Mouse (Mus musculus): ENCODE data around the gene Taok1. TPM values are rescaled to one million over a fixed set of nuclear protein-coding genes. Genes with fewer than 3 reads are reported as not detected.
A peak's percentile ranks its signal among the peaks of the same experiment; 100 is the strongest.

The Taok1 gene
- polyA plus RNA-seq, 1 experiment from 2014 or later = 27.7 TPM

GRCm38 (mm10) chr11:77502481-77502880, 105.1 kb downstream of the Taok1 start:
- Histone ChIP-seq H3K9me3 (no peaks in the 10 kb centered on the region), H3K4me1 (peaks cover 29% of the 10 kb centered on the region), H3K4me2 (no peak overlapping the region), H3K9ac (no peak overlapping the region), H3K27me3 (no peaks in the 10 kb centered on the region), H3K36me3 (replicated peaks) (peaks cover 82% of the 10 kb centered on the region), H3K4me3 (replicated peaks) (no peak overlapping the region), H3K27ac (no peak overlapping the region)
- WGBS = 91% methylated on average over 6 of the region's 6 CpGs
- ATAC-seq (ENCODE audit: low FRiP score) = no peak

- no peak for ATAC-seq (ENCODE audit: low FRiP score)
- H3K9me3 ChIP-seq = no peaks in the 10 kb centered on the region
- H3K4me1 ChIP-seq = peaks cover 34% of the 10 kb centered on the region
- H3K36me3 ChIP-seq (replicated peaks) = peaks cover 77% of the 10 kb centered on the region
- WGBS = 94% methylated on average over 4 of the region's 4 CpGs
- no peak overlapping the region for H3K4me2 ChIP-seq
- no peak overlapping the region for H3K4me3 ChIP-seq (replicated peaks)
- no peak overlapping the region for H3K27ac ChIP-seq
- H3K27me3 ChIP-seq = no peaks in the 10 kb centered on the region
- H3K9ac ChIP-seq = no peak overlapping the region
These were observed 105.6 kb downstream of the Taok1 start for GRCm38 (mm10) chr11:77501971-77502370.

- Histone ChIP-seq H3K4me3 (replicated peaks) (no peak overlapping the region), H3K9ac (no peak overlapping the region), H3K9me3 (no peaks in the 10 kb centered on the region), H3K4me2 (no peak overlapping the region), H3K4me1 (peaks cover 36% of the 10 kb centered on the region), H3K36me3 (replicated peaks) (peaks cover 71% of the 10 kb centered on the region), H3K27me3 (no peaks in the 10 kb centered on the region), H3K27ac (no peak overlapping the region)
- 27% methylated on average over 5 of the region's 5 CpGs for WGBS
- no peak for ATAC-seq (ENCODE audit: low FRiP score)
These were observed 106.2 kb downstream of the Taok1 start for GRCm38 (mm10) chr11:77501392-77501791.

GRCm38 (mm10) chr11:77500361-77501325, 107.0 kb downstream of the Taok1 start:
- WGBS = 83% methylated on average over 17 of the region's 17 CpGs
- Histone ChIP-seq H3K9ac (no peak overlapping the region), H3K4me2 (no peak overlapping the region), H3K4me1 (peaks cover 38% of the 10 kb centered on the region), H3K4me3 (replicated peaks) (no peak overlapping the region), H3K36me3 (replicated peaks) (peaks cover 63% of the 10 kb centered on the region), H3K27ac (0 out of 2 replicates have a peak overlapping the region, but pooled peaks have one; percentile 19), H3K9me3 (no peaks in the 10 kb centered on the region), H3K27me3 (no peaks in the 10 kb centered on the region)
- ATAC-seq (ENCODE audit: low FRiP score) = 0 out of 2 replicates have a peak, but pooled peaks have one; percentile 37

- ATAC-seq (ENCODE audit: low FRiP score) = no peak
- H3K27me3 ChIP-seq = no peaks in the 10 kb centered on the region
- H3K36me3 ChIP-seq (replicated peaks) = peaks cover 50% of the 10 kb centered on the region
- no peak overlapping the region for H3K27ac ChIP-seq
- no peak overlapping the region for H3K9ac ChIP-seq
- WGBS = 89% methylated on average over 7 of the region's 7 CpGs
- H3K9me3 ChIP-seq = no peaks in the 10 kb centered on the region
- no peak overlapping the region for H3K4me3 ChIP-seq (replicated peaks)
- H3K4me1 ChIP-seq = peaks cover 51% of the 10 kb centered on the region
- no peak overlapping the region for H3K4me2 ChIP-seq
These were observed 108.3 kb downstream of the Taok1 start for GRCm38 (mm10) chr11:77499354-77499753.

GRCm38 (mm10) chr11:77498261-77499139, 109.1 kb downstream of the Taok1 start:
- H3K27ac ChIP-seq = peak overlapping the region; percentile 42; the same call in 1 of the 2 replicates
- H3K4me1 ChIP-seq = peaks cover 56% of the 10 kb centered on the region
- no peak overlapping the region for H3K4me2 ChIP-seq
- no peak overlapping the region for H3K4me3 ChIP-seq (replicated peaks)
- no peaks in the 10 kb centered on the region for H3K9me3 ChIP-seq
- peaks cover 42% of the 10 kb centered on the region for H3K36me3 ChIP-seq (replicated peaks)
- 0 out of 2 replicates have a peak overlapping the region, but pooled peaks have one; percentile 17 for H3K9ac ChIP-seq
- ATAC-seq (ENCODE audit: low FRiP score) = no peak
- whole genome bisulfite sequencing = 70% methylated on average over 12 of the region's 12 CpGs
- H3K27me3 ChIP-seq = no peaks in the 10 kb centered on the region

- Histone ChIP-seq H3K4me3 (replicated peaks) (no peak overlapping the region), H3K36me3 (replicated peaks) (peaks cover 35% of the 10 kb centered on the region), H3K4me1 (peaks cover 57% of the 10 kb centered on the region), H3K9ac (0 out of 2 replicates have a peak overlapping the region, but pooled peaks have one; percentile 17), H3K4me2 (no peak overlapping the region), H3K27me3 (no peaks in the 10 kb centered on the region), H3K27ac (peak overlapping the region; percentile 42; the same call in 1 of the 2 replicates), H3K9me3 (no peaks in the 10 kb centered on the region)
- WGBS = 30% methylated on average over 4 of the region's 4 CpGs
- no peak for ATAC-seq (ENCODE audit: low FRiP score)
These were observed 109.8 kb downstream of the Taok1 start for GRCm38 (mm10) chr11:77497851-77498250.

GRCm38 (mm10) chr11:77497341-77497756, 110.3 kb downstream of the Taok1 start:
- H3K27me3 ChIP-seq = no peaks in the 10 kb centered on the region
- WGBS = 17% methylated on average over 6 of the region's 6 CpGs
- peaks cover 62% of the 10 kb centered on the region for H3K4me1 ChIP-seq
- peak overlapping the region; percentile 42; the same call in 1 of the 2 replicates for H3K27ac ChIP-seq
- H3K9me3 ChIP-seq = no peaks in the 10 kb centered on the region
- no peak for ATAC-seq (ENCODE audit: low FRiP score)
- peaks cover 30% of the 10 kb centered on the region for H3K36me3 ChIP-seq (replicated peaks)
- 0 out of 2 replicates have a peak overlapping the region, but pooled peaks have one; percentile 0 for H3K4me3 ChIP-seq (replicated peaks)
- H3K4me2 ChIP-seq = no peak overlapping the region
- H3K9ac ChIP-seq = no peak overlapping the region

GRCm38 (mm10) chr11:77495507-77495906, 112.1 kb downstream of the Taok1 start:
- no peaks in the 10 kb centered on the region for H3K27me3 ChIP-seq
- H3K9me3 ChIP-seq = no peaks in the 10 kb centered on the region
- H3K4me2 ChIP-seq = 0 out of 2 replicates have a peak overlapping the region, but pooled peaks have one; percentile 92
- peaks cover 17% of the 10 kb centered on the region for H3K36me3 ChIP-seq (replicated peaks)
- 0 out of 2 replicates have a peak overlapping the region, but pooled peaks have one; percentile 96 for H3K9ac ChIP-seq
- H3K27ac ChIP-seq = no peak overlapping the region
- H3K4me3 ChIP-seq (replicated peaks) = no peak overlapping the region
- ATAC-seq (ENCODE audit: low FRiP score) = no peak
- peaks cover 70% of the 10 kb centered on the region for H3K4me1 ChIP-seq

GRCm38 (mm10) chr11:77494782-77495181, 112.8 kb downstream of the Taok1 start:
- Histone ChIP-seq H3K27ac (peak overlapping the region; percentile 91; the same call in 1 of the 2 replicates), H3K4me1 (peaks cover 72% of the 10 kb centered on the region)
- 76% methylated on average over 6 of the region's 6 CpGs for WGBS

GRCm38 (mm10) chr11:77494344-77494676, 113.3 kb downstream of the Taok1 start:
- peak overlapping the region; percentile 95 for H3K4me3 ChIP-seq (replicated peaks)
- H3K27ac ChIP-seq = peak overlapping the region; percentile 91; the same call in 1 of the 2 replicates
- ATAC-seq (ENCODE audit: low FRiP score) = no peak
- peak overlapping the region; percentile 92 for H3K4me2 ChIP-seq
- no peaks in the 10 kb centered on the region for H3K27me3 ChIP-seq
- H3K9me3 ChIP-seq = no peaks in the 10 kb centered on the region
- peak overlapping the region; percentile 96 for H3K9ac ChIP-seq
- WGBS = 42% methylated on average over 4 of the region's 4 CpGs
- H3K36me3 ChIP-seq (replicated peaks) = peaks cover 6% of the 10 kb centered on the region
- peaks cover 71% of the 10 kb centered on the region for H3K4me1 ChIP-seq

More at GRCm38 (mm10) chr11:77494782-77495181, 112.8 kb downstream of the Taok1 start:
- Histone ChIP-seq H3K4me3 (replicated peaks) (peak overlapping the region; percentile 95), H3K9me3 (no peaks in the 10 kb centered on the region), H3K27me3 (no peaks in the 10 kb centered on the region), H3K36me3 (replicated peaks) (peaks cover 10% of the 10 kb centered on the region), H3K9ac (peak overlapping the region; percentile 96; the same call in 1 of the 2 replicates), H3K4me2 (peak overlapping the region; percentile 92)
- no peak for ATAC-seq (ENCODE audit: low FRiP score)

Data from forebrain, embryonic 12.5 days (tissue).